Mouse (Mus musculus): ENCODE measurements around the gene Abo.

Abo gene

GRCm38 (mm10) chr2:26870666-26871065, 5.9 kb upstream of the Abo start:
- DNase-seq (ENCODE audit: low spot score in 2 of 2) = no peak

- DNase-seq (ENCODE audit: low spot score in 2 of 2) = no peak
Observed at GRCm38 (mm10) chr2:26862856-26863255, 1.9 kb downstream of the Abo start.

DNA sequence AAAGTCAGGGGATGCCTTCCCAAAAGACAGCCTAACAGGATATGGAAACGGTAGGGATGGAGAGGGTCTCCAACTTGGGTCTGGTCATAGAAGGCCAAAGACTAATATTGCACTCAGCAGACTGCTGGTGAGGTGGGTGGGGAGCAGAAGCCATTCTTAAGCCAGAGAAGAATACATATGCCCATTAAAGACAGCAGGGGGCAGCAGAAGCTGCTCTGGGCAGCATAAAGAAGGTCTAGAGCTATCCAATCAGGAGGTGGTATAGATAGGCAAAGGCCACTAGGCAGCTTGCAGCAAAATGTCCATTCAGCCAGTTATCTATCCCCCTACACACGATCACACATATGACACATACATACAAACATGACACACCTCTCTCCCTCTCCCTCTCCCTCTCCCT, 17.1 kb downstream of the Abo start:
- DNase-seq (ENCODE audit: low spot score in 2 of 2) = peak in 1 of 2 experiments; percentile 4

- DNase-seq (ENCODE audit: low spot score in 2 of 2) = no peak
Observed at GRCm38 (mm10) chr2:26832478-26832877, 32.3 kb downstream of the Abo start.

DNA sequence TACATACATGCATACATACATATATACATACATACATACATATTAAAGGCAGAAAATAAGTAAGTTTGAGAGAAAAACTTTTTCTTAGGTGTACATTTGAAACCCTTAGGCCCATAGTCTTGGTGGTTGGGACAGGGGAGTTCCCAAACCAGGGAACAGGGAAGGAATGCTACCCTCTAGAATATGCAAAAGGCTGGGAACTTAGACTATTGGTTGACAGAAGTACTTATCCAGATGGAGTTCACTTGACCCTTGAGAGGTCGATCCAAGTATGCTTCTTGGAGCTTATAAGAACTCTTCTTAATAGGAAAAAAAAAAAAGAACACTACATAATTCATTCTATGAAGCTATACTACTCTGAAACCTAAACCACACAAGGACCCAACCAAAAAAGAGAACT, 36.7 kb downstream of the Abo start:
- no peak for DNase-seq (ENCODE audit: low spot score in 2 of 2)

- no peak for DNase-seq (ENCODE audit: low spot score in 2 of 2)
Observed at GRCm38 (mm10) chr2:26827261-26827975, 37.4 kb downstream of the Abo start.

Data from urinary bladder, adult 18-20 months (tissue).